Mouse (Mus musculus): ENCODE data around the gene Dgke. TPM values are rescaled to one million over a fixed set of nuclear protein-coding genes. Genes with fewer than 3 reads are reported as not detected.

Dgke gene
- polyA plus RNA-seq, 1 experiment: 1.7 TPM

DNA sequence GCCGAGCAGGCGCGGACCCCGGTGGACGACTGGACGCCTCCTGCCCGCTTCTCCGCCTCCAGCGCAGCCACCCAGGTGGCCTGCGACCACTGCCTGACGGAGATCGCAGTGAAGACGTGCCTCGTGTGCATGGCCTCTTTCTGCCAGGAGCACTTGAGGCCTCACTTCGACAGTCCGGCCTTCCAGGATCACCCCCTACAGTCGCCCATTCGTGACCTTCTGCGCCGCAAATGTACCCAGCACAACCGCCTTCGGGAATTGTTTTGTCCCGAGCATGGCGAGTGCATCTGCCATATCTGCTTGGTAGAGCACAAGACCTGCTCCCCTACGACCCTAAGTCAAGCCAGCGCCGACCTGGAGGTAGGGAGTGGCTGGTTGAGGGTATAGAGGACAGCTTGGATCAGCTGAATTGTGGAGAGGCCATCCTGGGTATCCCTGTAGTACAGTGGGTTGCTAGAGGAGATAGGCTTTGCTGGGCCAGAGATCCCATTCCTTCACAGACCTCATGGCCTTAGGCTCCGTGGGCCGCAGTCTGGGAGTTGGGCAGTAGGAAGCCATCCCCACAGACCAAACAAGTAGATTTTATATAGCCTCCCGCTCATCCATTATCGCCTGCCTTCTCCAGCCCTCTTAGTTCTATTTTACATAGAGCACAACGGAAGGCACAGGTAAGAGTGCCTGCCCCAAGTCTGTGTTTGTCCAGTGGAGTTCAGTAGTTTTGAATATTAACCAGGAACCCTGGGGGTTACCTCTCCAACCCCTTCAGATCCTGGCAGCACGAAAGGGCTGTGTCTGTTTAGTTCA is 66.7 kb downstream of the Dgke start:
- no peak for TF ChIP-seq GATA1 (IDR thresholded peaks at IDR 0.05; ENCODE audit: low read length)

DNA sequence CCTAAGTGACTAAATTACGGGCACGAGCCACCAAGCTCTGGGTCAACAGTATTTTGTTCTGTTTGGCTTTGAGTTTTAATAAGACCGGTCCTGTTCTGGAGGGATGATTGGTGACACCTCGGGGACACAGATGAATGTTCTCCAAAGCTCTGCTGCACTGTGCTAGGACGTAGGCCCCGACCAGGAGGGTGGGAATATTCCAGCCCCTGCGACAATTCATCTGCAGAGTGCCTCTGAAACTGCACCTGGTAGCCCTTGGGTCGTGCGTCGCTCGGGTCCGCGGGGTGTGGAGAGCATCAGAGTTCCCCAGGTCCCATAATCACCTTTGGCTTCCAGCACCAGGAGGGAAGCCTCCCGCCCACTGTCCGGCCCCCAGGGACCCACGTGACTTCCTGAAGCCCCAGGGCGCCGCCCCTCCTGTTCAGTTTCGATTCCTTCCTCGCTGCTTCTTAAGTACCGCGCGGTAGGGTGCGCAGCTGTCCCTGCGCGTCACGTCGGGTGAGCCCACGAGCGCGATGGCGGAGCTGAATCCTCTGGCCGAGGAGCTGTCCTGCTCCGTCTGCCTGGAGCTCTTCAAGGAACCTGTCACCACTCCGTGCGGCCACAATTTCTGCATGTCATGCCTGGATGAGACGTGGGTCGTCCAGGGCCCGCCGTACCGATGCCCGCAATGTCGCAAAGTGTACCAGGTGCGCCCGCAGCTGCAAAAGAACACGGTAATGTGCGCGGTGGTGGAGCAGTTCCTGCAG is 67.5 kb downstream of the Dgke start, which contains the start of gene Trim25:
Gene Trim25, plus strand, starts transcription at position 403 of the 749 bp plus-strand sequence.
- no peak for TF ChIP-seq GATA1 (IDR thresholded peaks at IDR 0.05; ENCODE audit: low read length)

DNA sequence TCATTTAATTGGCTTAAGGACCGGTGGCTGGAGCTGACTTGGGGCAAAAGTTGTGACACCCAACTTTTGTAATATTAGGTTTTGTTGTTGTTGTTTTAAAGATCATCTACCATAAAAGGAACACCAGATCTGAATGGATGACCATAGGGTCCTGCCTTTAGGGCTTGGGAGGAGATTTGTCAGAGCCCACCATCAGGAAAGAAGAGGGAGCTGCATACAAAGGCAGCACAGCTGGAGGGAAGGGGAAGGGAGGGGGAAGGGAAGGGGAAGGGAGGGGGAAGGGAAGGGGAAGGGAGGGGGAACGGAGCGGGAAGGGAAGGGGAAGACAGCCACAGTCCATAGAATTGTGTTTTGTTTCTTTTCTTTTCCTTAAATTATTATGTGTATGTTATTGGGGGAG is 68.2 kb downstream of the Dgke start:
- TF ChIP-seq GATA1 (IDR thresholded peaks at IDR 0.05; ENCODE audit: low read length): no peak

DNA sequence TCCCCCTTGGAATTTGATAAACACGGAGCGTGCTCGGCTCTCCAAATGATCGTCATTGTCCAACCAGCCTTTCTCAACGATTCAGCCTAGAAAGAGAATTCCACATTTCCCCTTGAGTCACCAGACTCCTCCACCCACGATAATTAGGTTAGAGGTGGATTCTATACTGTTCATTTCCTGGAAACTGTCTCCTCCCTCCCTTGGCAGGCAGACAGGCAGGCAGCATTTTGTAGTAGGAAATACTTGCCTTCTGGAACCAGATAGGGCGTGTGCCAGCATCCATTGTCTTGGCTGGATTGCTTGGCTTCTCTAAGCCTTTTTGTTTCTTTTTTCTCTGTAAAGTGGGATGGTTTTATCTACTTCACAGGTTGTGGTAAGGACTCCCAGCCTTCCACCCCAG is 70.2 kb downstream of the Dgke start:
- TF ChIP-seq GATA1 (IDR thresholded peaks at IDR 0.05; ENCODE audit: low read length): no peak

DNA sequence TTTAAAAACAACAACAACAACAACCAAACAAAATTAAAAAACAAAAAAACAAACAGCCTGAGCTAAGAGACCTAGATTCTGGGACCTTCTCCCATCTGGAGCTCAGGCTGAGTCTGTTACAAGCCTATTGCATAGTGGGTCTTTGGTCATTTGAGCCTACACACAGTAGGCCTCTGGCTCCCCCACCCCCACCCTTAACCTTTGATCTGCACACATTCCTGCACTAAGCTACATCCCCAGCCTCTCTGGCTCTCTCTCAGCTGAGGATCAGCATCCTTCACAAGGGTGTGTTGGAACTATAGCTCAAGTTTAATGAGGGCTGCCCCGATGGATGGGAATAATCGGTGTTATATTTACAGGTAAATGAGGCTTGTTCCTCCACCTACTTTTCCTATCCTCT is 71.0 kb downstream of the Dgke start:
- TF ChIP-seq GATA1 (IDR thresholded peaks at IDR 0.05; ENCODE audit: low read length): no peak

DNA sequence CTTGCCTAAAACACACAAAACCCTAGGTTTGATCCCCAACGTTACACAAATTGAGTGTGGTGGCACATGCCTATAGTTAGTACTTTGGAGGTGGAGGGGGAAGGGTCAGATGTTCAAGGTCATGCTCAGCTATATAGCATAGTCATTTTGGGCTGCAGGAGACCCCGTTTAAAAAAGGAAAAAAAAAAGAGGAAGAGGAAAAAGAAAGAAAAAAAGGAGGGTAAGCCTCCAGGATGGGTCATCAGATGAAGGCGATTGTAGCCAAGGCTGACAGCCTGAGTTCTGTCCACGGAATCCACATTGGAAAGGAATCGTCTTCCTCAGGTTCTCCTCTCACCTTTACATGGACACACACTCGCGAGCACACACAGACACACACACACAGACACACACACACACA is 72.2 kb downstream of the Dgke start:
- TF ChIP-seq GATA1 (IDR thresholded peaks at IDR 0.05; ENCODE audit: low read length): no peak

DNA sequence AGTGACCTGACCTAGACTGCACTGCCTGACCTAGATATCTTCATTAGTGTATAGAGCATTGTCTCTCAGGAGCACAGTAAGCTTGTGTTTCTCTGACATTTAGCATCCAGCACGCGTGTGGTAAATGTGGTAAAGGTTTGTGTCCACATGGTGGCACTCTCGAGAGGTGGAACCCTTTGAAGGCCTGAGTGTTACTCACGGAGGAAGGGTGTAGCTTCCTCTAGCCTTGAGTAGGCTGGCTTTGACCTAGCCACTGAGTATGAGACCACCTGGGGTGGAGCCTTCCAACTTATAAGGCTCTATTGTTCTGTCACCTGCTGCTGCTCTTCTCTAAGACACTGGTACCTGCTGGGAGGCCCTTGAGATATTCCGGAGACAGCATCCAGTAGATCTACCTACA is 73.0 kb downstream of the Dgke start:
- no peak for TF ChIP-seq GATA1 (IDR thresholded peaks at IDR 0.05; ENCODE audit: low read length)

DNA sequence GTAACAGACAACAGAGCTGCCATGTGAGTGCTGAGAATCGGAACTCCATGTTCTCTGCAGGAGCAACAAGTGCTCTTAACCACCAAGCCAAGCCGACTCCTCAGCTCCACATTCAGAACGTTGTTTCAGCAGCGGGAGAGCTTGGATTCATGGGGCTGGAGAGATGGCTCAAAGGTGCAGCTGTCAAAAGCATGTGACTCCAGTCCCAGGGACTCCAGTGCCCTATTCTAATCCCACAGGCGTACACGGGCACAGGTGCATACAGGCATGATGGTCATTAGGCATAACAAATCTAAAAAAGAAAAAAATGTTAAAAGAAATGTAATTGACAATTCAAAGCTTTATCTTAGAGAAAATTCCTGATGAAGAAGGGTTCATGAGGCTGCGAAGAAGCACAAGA is 73.5 kb downstream of the Dgke start:
- no peak for TF ChIP-seq GATA1 (IDR thresholded peaks at IDR 0.05; ENCODE audit: low read length)

DNA sequence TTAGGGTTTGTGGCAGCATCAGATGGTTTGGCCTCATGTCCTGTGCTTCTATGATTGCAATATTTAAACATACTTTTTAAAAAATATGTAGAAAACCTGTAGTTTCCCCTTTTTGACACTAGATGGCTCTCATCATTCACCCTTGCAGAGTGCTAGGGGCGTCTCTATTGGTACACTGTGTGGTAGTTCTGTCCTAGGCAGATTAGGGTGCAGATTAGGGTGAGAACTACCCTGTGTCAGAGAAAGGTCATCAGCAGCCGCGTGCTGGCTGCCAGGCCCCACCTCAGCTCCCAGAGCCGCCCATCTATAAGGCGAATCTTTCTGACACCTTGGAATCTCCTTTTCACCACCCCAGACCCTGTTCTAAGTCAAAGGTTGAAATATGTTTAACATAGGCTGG is 77.1 kb downstream of the Dgke start:
- no peak for TF ChIP-seq GATA1 (IDR thresholded peaks at IDR 0.05; ENCODE audit: low read length)

DNA sequence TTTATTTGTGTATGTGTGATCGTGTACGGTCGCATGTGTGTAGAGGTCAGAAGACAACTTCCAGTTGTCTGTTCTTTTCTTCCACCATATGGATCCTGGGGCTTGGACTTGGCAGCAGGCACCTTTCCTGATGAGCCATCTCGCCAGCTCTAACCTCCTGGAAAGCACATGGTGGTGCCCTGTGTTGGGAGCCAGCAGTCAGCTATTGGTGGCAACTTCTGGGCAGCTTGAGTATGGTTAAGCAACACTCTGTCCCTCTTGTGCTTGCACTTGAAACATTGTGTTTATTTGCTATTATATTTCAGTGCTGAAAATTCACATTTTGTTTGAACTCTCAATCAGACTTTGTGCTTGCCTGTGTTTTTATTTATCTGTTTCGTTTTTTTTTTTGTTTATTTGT is 77.7 kb downstream of the Dgke start:
- TF ChIP-seq GATA1 (IDR thresholded peaks at IDR 0.05; ENCODE audit: low read length): no peak

DNA sequence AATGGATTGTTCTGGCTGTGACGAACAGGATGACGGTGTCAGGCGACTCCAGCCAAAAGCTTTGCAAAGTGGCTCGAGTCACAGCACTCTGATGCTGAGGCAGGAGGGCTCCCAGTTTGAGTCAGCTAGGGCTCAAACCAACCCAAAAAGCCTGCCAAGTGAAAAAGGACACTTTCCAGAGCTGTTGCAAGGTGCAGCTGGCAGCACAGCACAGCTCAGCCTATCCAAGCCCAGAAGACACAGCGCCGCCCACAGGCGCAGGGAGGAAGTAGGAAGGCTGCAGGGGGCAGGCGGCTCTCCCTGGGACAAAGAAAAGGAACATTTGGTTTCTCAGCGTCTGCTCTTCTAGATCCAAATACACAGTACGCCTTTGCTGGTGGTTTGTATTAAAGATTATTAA is 80.0 kb downstream of the Dgke start:
- no peak for TF ChIP-seq GATA1 (IDR thresholded peaks at IDR 0.05; ENCODE audit: low read length)

Other genes starting within 250 kb of the Dgke start
- 16.2 and 17.7 TPM in 2 replicates for gene Akap1, start 202.3 kb downstream of the Dgke start, polyA plus RNA-seq (2012)
- 0.62 and 1.1 TPM in 2 replicates for gene Scpep1, start 111.4 kb downstream of the Dgke start, polyA plus RNA-seq (2012)
- not detected in 2 replicates for gene Elobl, start 99.9 kb downstream of the Dgke start, polyA plus RNA-seq (2012)
- 11.5 and 14.3 TPM in 2 replicates for gene Coil, start 96.6 kb downstream of the Dgke start, polyA plus RNA-seq (2012)
- gene Trim25, start 67.5 kb downstream of the Dgke start, polyA plus RNA-seq (2012): 72.9 and 75.1 TPM in 2 replicates
- gene Gm525, start 7.0 kb upstream of the Dgke start, polyA plus RNA-seq (2012): not detected in 2 replicates
- gene Nog, start 235.5 kb upstream of the Dgke start, polyA plus RNA-seq (2012): not detected in 2 replicates

Data from G1E-ER4 (cell line).